Mouse (Mus musculus) thymus, postnatal 25 days (tissue): ENCODE data around the gene Vmn1r174.
"Not testable (repeated sequence)": the region's sequence is repeated elsewhere in the genome, so short reads cannot be mapped to it uniquely, and the experiment has no call there.

Experiments
- DNase-seq: peaks from one replicate; pipeline ENCODE4 v3.0.0; 2022

The Vmn1r174 gene

GRCm38 (mm10) chr7:23751970-23752369 lies at the start of gene Vmn1r174:
Gene Vmn1r174, plus strand, starts transcription at chr7:23752270.
- DNase-seq, result not testable (repeated sequence)

DNA sequence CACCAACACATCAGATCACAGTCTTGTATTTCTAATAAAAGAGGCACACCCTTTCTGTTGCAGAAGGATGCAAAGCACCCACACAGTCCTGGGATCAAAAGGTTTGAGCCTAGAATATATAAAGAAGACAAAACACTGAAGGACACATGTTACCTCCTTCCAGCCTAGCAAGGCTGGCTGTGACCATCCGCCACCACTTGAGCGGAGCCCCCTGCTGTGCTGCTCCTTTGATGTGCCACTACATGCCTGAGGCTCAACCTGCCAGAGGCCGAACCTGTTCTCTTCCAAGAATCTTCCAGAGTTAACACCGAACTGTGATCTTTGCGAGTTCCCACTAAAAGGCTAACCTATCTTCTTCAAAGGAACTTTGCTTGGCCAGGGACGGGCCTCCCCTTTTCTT lies 32.5 kb downstream of the Vmn1r174 start:
- DNase-seq, result no peak

DNA sequence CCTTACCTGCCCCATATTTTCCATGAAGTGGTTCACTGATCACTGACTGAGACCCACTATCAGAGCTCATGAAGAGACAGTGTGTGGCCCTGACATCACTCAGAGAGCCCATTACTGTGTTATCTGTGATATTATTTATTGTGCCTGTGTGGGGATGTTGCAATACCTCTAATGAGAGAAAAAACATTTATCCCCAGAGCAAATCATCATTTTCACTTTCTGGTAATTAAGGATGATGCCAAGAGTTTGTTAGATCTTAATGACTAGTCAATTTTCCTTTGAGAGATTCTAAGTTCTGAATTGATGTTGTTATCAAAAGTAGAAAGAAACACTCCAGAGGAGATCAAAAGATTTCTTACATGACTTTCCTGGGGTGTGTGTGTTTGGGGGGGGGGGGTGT lies 58.5 kb downstream of the Vmn1r174 start, which contains the start of gene Vmn1r175:
TSS of gene Vmn1r175 (minus strand) at position 101 of the 400 bp plus-strand sequence.
- DNase-seq, result not testable (repeated sequence)
